ENCODE assay signal across 16 mouse cellular contexts in genomic region chr14:77933243-77933642, GRCm38 (mm10). TPM values are rescaled to one million over a fixed set of nuclear protein-coding genes. Genes with fewer than 3 reads are reported as not detected.
DNase-seq lines count a peak whose midpoint lies in the region; ATAC-seq and TF ChIP-seq lines count a peak whose summit lies in the region.
"Had no signal": no experiment of that assay in that cellular context is flagged by ENCODE, and none has a peak within 500 bp of the region (broad histone marks: within the 10 kb centered on the region; RNA-seq: fewer than 3 reads in every experiment).

No protein-coding gene starts in this region.

- ATAC-seq in lung, postnatal 0 days, result peak; percentile 21; the same call in 1 of the 2 replicates
- ATAC-seq in megakaryocyte, adult 5-6 weeks (ENCODE audit: poor library complexity, severe bottlenecking), result no peak
- ATAC-seq: hindbrain, embryonic 16.5 days; midbrain, embryonic 13.5 days had no signal

- no peak overlapping the region for H3K4me3 ChIP-seq in lung, postnatal 0 days (ENCODE audit: low read depth, low read length)
- H3K4me3 ChIP-seq: embryonic facial prominence, embryonic 13.5 days; heart, embryonic 10.5 days; midbrain, embryonic 13.5 days had no signal

- TF ChIP-seq EP300 in lung, postnatal 0 days (IDR thresholded peaks at IDR 0.05), result no peak

- H3K27me3 ChIP-seq in lung, postnatal 0 days (replicated peaks; ENCODE audit: insufficient read depth, low read length), result no peaks in the 10 kb centered on the region
- H3K27me3 ChIP-seq: embryonic facial prominence, embryonic 13.5 days had no signal

- no peak for TF ChIP-seq CTCF in brain, embryonic 14.5 days (IDR thresholded peaks at IDR 0.05; ENCODE audit: borderline replicate concordance, extremely low read depth, insufficient read depth, insufficient read length)
- no peak for TF ChIP-seq CTCF in lung, postnatal 0 days (IDR thresholded peaks at IDR 0.05)

- H3K4me2 ChIP-seq in lung, postnatal 0 days (replicated peaks; ENCODE audit: low read depth, low read length), result no peak overlapping the region
- H3K4me2 ChIP-seq: embryonic facial prominence, embryonic 13.5 days; liver, embryonic 11.5 days; midbrain, embryonic 13.5 days had no signal

- no peak overlapping the region for H3K9ac ChIP-seq in lung, postnatal 0 days (replicated peaks; ENCODE audit: low read depth)
- H3K9ac ChIP-seq: embryonic facial prominence, embryonic 13.5 days; midbrain, embryonic 13.5 days had no signal

- peak; percentile 34 to 46 for DNase-seq in cerebellum, postnatal 10 days
- no peak for DNase-seq in cerebellum, postnatal 4 days (ENCODE audit: low spot score in 2 of 2)
- peak; percentile 40 for DNase-seq in 3T3-L1 (ENCODE audit: low read depth, low spot score)
- peak; percentile 47 for DNase-seq in brain, embryonic 14.5 days (ENCODE audit: low read depth)
- DNase-seq in lung, postnatal 0 days (ENCODE audit: low spot score), result peak; percentile 57
- no peak for DNase-seq in right cerebral cortex, postnatal 10 days (ENCODE audit: low spot score in 2 of 2)
- no peak for DNase-seq in right cerebral cortex, postnatal 36 days (ENCODE audit: low spot score in 2 of 2)
- DNase-seq: B cell, adult 2 months; cerebellum, adult 11-12 months; layer of hippocampus, postnatal 36 days had no signal

- 29% methylated on average over 5 of the region's 5 CpGs for WGBS in lung, postnatal 0 days

- no peaks in the 10 kb centered on the region for H3K4me1 ChIP-seq in lung, postnatal 0 days (ENCODE audit: insufficient read depth, low read depth, low read length)
- H3K4me1 ChIP-seq: midbrain, embryonic 13.5 days had no signal

- no peaks in the 10 kb centered on the region for H3K36me3 ChIP-seq in lung, postnatal 0 days (ENCODE audit: insufficient read depth, low read length)
- H3K36me3 ChIP-seq: embryonic facial prominence, embryonic 13.5 days; heart, embryonic 10.5 days; midbrain, embryonic 13.5 days had no signal

- TF ChIP-seq POLR2A in brain, embryonic 14.5 days (IDR thresholded peaks at IDR 0.05; ENCODE audit: borderline replicate concordance, extremely low read depth, insufficient read depth, insufficient read length, poor library complexity, severe bottlenecking), result no peak

- H3K27ac ChIP-seq in lung, postnatal 0 days (ENCODE audit: low read length), result no peak overlapping the region
- H3K27ac ChIP-seq: embryonic facial prominence, embryonic 13.5 days; midbrain, embryonic 13.5 days had no signal

- H3K9me3 ChIP-seq in lung, postnatal 0 days (ENCODE audit: low read length), result no peaks in the 10 kb centered on the region
- H3K9me3 ChIP-seq: embryonic facial prominence, embryonic 13.5 days; heart, embryonic 10.5 days; midbrain, embryonic 13.5 days had no signal

RNA-seq across cellular contexts. Expression of gene Epsti1, which starts 29.2 kb away (rescaled TPM):
- 0.15 and 0.28 TPM in 2 replicates for polyA plus RNA-seq in brain, embryonic 14.5 days (2012; rRNA removed)
- polyA plus RNA-seq in lung, postnatal 0 days (2015; fragmentation: Nextera tagmentation; extraction: Ambion mirVana), result 1.5 and 1.9 TPM in 2 replicates
- 78.9 and 93.9 TPM in 2 replicates for total RNA-seq in megakaryocyte, adult 5-6 weeks (2015)
- 204 and 218 TPM in 2 replicates for total RNA-seq in megakaryocyte, adult 5-6 weeks (2017)

RNA-seq across cellular contexts. Expression of gene Dnajc15, which starts 58.3 kb away (rescaled TPM):
- 14.2 and 15.5 TPM in 2 replicates for polyA plus RNA-seq in brain, embryonic 14.5 days (2012; rRNA removed)
- 60.1 and 70.2 TPM in 2 replicates for polyA plus RNA-seq in lung, postnatal 0 days (2015; fragmentation: Nextera tagmentation; extraction: Ambion mirVana)
- total RNA-seq in megakaryocyte, adult 5-6 weeks (2015), result 79.2 and 108 TPM in 2 replicates
- total RNA-seq in megakaryocyte, adult 5-6 weeks (2017), result 62.0 and 70.3 TPM in 2 replicates

Comparison
In these comparisons a context has a peak if more than half of its experiments do, and no peak if none do; other contexts are left out.
1. DNase-seq: peak in cerebellum, postnatal 10 days (2 of 2), 3T3-L1 (single experiment), brain, embryonic 14.5 days (single experiment) and lung, postnatal 0 days (single experiment); none in cerebellum, postnatal 4 days (0 of 2), right cerebral cortex, postnatal 10 days (0 of 2) and right cerebral cortex, postnatal 36 days (0 of 2).